Mouse (Mus musculus) hindbrain, embryonic 10.5 days (tissue): ENCODE results near the gene Dlg2. TPM values are rescaled to one million over a fixed set of nuclear protein-coding genes. Genes with fewer than 3 reads are reported as not detected.
"Not testable (repeated sequence)": the region's sequence is repeated elsewhere in the genome, so short reads cannot be mapped to it uniquely, and the experiment has no call there.

Experiments used
- DNase-seq: peaks from one replicate; pipeline ENCODE4 v3.0.0-alpha.2; 2017; ENCODE audit warnings: low spot score
- H3K27ac ChIP-seq: fragments of 300-500 bp; sonication (generic); 2 replicates; pipeline ENCODE4 v1.5.1; 2016; ENCODE audit warnings: mild to moderate bottlenecking, moderate library complexity
- H3K27me3 ChIP-seq: fragments of 300-500 bp; sonication (generic); 2 replicates; pipeline ENCODE4 v1.6.1; 2016; ENCODE audit warnings: mild to moderate bottlenecking; ENCODE audit not compliant: poor library complexity, insufficient read depth, severe bottlenecking
- H3K36me3 ChIP-seq: fragments of 300-500 bp; sonication (generic); 2 replicates; pipeline ENCODE4 v1.6.1; 2016; ENCODE audit warnings: mild to moderate bottlenecking, moderate library complexity
- H3K4me1 ChIP-seq: fragments of 300-500 bp; sonication (generic); replicated peaks from 2 replicates; pipeline ENCODE4 v1.6.1; 2016; ENCODE audit warnings: mild to moderate bottlenecking
- H3K4me3 ChIP-seq: fragments of 300-500 bp; sonication (generic); 2 replicates; pipeline ENCODE4 v1.5.1; 2016; ENCODE audit warnings: mild to moderate bottlenecking, moderate library complexity
- H3K9me3 ChIP-seq: fragments of 300-500 bp; sonication (generic); 2 replicates; pipeline ENCODE4 v1.6.1; 2016; ENCODE audit warnings: mild to moderate bottlenecking, moderate library complexity
- WGBS: fragments of 180-500 bp; shearing (Covaris S2); methylation state at CpG from one replicate; pipeline ENCODE4 v1.1.7; 2016; 5-methylcytosine and 5-hydroxymethylcytosine counted together
- polyA plus RNA-seq: library from polyadenylated mRNA; unstranded; fragments of >200 nt; fragmentation: Nextera tagmentation; extraction: Ambion mirVana; gene quantifications from 2 replicates; pipeline ENCODE4 v1.2.1, GENCODE M21; 2016

Dlg2 gene
- polyA plus RNA-seq, 1 experiment from 2014 or later = 2.2 TPM

DNA sequence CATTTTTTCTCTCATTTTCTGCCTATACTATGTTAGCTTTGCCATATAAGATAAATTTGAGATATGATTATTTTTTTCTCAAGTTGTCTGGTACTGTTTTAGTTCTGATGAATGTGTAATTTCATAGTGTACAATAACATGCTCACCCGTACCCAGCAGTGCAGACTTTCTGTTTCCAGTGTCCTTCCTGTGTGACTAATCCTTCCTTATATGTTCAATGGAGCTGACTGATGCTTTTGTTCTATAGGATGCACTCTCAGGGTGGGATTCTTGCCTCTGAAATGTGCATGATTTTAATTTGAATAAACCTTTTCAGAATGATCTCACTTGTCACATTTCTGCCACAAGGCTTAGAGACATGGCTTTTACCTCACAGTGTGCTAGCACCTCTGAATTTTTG is 259.9 kb downstream of the Dlg2 start:
- H3K4me1 ChIP-seq = peaks cover 6% of the 10 kb centered on the region; the same call in 1 of the 2 replicates
- no peak overlapping the region for H3K4me3 ChIP-seq
- H3K36me3 ChIP-seq = no peaks in the 10 kb centered on the region
- no peak overlapping the region for H3K27ac ChIP-seq
- DNase-seq = no peak
- WGBS = 14% methylated on average over 1 of the region's 1 CpGs
- H3K27me3 ChIP-seq = no peaks in the 10 kb centered on the region
- no peaks in the 10 kb centered on the region for H3K9me3 ChIP-seq

DNA sequence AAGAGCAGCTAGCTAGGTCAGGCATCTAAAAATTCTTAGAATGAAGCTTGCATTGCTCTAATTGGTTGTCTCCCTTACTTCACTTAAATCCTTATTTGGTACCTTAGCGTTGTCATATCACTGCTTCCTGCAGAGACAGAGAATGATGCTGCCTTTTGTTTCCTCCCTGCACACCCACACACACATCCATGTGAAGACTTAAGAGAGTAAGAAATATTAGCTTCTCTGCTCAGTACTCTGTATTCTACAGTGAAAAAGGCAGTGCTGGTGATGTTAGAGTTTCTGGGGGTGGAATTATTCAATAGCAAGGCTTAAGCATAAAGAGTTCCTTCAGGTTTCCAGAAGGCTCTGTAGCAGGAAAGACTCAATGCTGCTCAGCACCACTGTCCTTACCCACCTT is 272.2 kb downstream of the Dlg2 start:
- Histone ChIP-seq H3K27me3 (no peaks in the 10 kb centered on the region), H3K4me1 (no peaks in the 10 kb centered on the region), H3K27ac (no peak overlapping the region), H3K4me3 (no peak overlapping the region), H3K36me3 (no peaks in the 10 kb centered on the region), H3K9me3 (no peaks in the 10 kb centered on the region)
- DNase-seq = no peak
- 80% methylated on average over 1 of the region's 1 CpGs for WGBS

- Histone ChIP-seq H3K27ac (no peak overlapping the region), H3K27me3 (no peaks in the 10 kb centered on the region), H3K4me3 (no peak overlapping the region), H3K36me3 (no peaks in the 10 kb centered on the region), H3K9me3 (no peaks in the 10 kb centered on the region), H3K4me1 (no peaks in the 10 kb centered on the region)
- no peak for DNase-seq
- 79% methylated on average over 1 of the region's 1 CpGs for WGBS
These were observed 311.5 kb downstream of the Dlg2 start for GRCm38 (mm10) chr7:90787945-90788344.

GRCm38 (mm10) chr7:90791522-90791921 is 315.1 kb downstream of the Dlg2 start:
- DNase-seq = no peak
- 60% methylated on average over 1 of the region's 1 CpGs for WGBS
- Histone ChIP-seq H3K4me3 (no peak overlapping the region), H3K27ac (no peak overlapping the region), H3K4me1 (no peaks in the 10 kb centered on the region), H3K9me3 (no peaks in the 10 kb centered on the region), H3K27me3 (no peaks in the 10 kb centered on the region), H3K36me3 (no peaks in the 10 kb centered on the region)

DNA sequence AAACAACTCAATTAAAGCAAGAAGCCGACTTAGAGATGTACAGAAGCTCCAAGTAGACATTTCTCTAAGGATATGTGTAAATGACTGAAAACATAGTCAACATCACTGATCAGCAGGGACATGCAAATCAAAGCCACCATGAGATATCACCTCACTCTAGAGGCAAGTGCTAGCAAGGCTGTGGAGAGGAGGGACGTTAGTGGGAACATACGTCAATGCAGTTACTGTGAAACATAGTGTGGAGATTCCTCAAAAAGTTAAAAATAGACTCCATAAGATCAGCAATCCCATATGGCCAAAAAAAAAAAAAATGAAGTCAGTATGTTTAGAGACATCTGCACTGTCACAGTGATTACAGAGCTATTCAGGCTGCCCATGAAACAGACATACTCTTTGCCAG is 349.2 kb downstream of the Dlg2 start:
- Histone ChIP-seq H3K4me3 (no peak overlapping the region), H3K36me3 (no peaks in the 10 kb centered on the region), H3K27me3 (no peaks in the 10 kb centered on the region), H3K4me1 (no peaks in the 10 kb centered on the region), H3K9me3 (no peaks in the 10 kb centered on the region), H3K27ac (no peak overlapping the region)
- DNase-seq = no peak
- WGBS = 93% methylated on average over 3 of the region's 3 CpGs

- H3K27ac ChIP-seq = no peak overlapping the region
- peaks cover 7% of the 10 kb centered on the region; the same call in 1 of the 2 replicates for H3K4me1 ChIP-seq
- DNase-seq = no peak
- H3K27me3 ChIP-seq = no peaks in the 10 kb centered on the region
- no peaks in the 10 kb centered on the region for H3K36me3 ChIP-seq
- 81% methylated on average over 4 of the region's 4 CpGs for WGBS
- no peak overlapping the region for H3K4me3 ChIP-seq
- H3K9me3 ChIP-seq = no peaks in the 10 kb centered on the region
These were observed 364.8 kb downstream of the Dlg2 start for GRCm38 (mm10) chr7:90841276-90841675.

DNA sequence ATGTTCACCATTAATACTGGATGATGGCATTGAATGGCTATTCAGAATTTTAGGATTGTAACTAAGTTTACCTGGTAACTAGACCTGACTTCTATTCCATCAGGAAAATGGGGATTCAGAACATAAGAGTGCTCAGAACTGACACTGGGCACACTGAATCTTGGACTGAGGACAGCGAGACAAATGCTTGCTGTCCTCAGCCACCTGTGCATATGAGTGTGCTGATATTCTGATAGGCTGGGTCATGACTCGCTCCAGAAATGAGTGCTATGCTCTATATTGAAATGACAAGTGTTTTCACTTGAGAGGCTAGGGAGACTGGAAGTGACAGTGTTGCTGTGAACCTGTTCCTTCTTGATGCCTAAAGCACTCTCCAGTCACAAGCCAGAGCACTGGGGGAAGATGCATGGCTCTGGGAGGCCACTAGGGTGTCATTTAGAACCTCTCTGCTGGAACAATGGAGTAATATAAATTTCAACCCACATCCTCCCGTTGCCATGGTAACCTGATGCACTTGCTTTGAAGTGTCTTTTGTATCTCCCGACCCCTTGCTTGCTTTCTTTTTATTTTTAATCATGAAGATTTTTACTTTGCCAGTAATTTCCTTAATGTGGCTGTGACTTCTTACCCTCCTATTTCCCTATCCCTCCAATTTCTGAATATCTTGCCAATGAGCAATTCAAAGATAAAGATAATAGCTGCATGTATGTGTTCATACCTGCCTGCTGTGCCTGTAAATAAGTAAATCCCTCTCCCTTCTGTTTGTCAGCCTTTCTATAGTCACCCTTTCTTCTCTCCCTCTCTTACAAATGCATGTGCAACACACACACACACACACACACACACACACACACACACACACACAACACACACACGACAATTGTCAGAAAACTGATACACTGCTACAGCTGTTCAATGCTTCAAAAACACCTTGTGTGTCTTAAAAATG is 367.1 kb downstream of the Dlg2 start:
- Histone ChIP-seq H3K36me3 (no peaks in the 10 kb centered on the region), H3K4me1 (peaks cover 7% of the 10 kb centered on the region; the same call in 1 of the 2 replicates), H3K4me3 (no peak overlapping the region), H3K27ac (no peak overlapping the region), H3K27me3 (no peaks in the 10 kb centered on the region), H3K9me3 (no peaks in the 10 kb centered on the region)
- WGBS = 63% methylated on average over 5 of the region's 5 CpGs
- DNase-seq = no peak

- not testable (repeated sequence) for H3K36me3 ChIP-seq, H3K4me3 ChIP-seq, DNase-seq, H3K27me3 ChIP-seq, H3K9me3 ChIP-seq, H3K4me1 ChIP-seq, H3K27ac ChIP-seq
- whole genome bisulfite sequencing = 53% methylated on average over 4 of the region's 4 CpGs
These were observed 400.3 kb downstream of the Dlg2 start for GRCm38 (mm10) chr7:90876796-90877195.

DNA sequence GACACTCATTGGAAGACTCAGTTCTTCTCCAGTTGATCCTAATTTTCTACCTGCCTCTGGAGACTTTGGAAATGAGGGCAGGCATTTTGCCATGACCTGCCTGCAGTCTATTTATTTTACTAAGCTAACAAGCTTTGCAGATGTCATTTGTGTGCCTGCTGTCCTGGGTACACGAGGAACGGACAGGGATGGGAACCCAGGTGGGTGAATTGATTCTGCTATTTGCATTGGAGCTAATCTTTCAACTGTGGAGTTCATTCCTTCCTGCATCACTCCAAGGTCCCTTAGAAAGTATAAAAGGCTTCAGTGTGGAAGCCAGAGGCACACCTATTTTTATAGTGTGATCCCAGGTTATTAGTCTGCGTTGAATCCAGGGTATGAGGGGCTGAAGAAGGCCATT is 406.3 kb downstream of the Dlg2 start:
- DNase-seq = no peak
- 69% methylated on average over 3 of the region's 3 CpGs for WGBS
- Histone ChIP-seq H3K4me1 (peaks cover 12% of the 10 kb centered on the region), H3K27me3 (peaks cover 17% of the 10 kb centered on the region), H3K27ac (no peak overlapping the region), H3K36me3 (no peaks in the 10 kb centered on the region), H3K9me3 (no peaks in the 10 kb centered on the region), H3K4me3 (no peak overlapping the region)

DNA sequence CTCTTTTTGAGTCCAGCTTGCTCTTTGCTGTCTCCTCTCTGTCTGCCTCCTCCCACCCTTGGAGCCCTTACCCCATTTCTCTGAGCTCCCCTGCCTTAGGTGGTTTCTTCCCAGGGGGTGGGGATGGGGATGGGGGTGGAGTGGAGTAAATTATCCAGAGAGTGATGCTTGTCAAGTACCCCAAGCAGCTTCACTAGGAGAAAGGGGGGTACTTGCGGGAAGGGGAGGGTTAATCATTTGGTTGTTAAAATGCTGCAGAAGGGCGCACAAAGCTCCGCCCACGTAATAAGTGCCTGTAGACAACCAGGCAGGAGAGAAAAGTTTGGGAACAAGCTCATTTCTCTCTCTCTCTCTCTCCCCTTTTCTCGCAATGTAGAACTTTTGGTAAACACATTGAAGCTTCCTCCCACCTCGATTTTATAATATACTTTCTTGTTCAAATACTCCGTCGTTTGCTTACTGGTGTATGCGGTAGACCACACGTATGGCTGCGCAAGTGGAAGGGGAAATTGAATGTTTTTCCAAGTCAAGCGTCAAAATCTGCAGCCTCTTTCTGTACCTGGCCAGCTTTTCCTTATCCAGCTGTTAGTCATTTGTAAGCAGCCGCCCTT is 410.0 kb downstream of the Dlg2 start:
- Histone ChIP-seq H3K36me3 (no peaks in the 10 kb centered on the region), H3K4me1 (peaks cover 12% of the 10 kb centered on the region), H3K27me3 (peaks cover 17% of the 10 kb centered on the region), H3K9me3 (no peaks in the 10 kb centered on the region), H3K4me3 (peak overlapping the region; percentile 57), H3K27ac (no peak overlapping the region)
- WGBS = 2% methylated on average over 13 of the region's 13 CpGs
- peak; percentile 2 for DNase-seq

GRCm38 (mm10) chr7:90887007-90887720 is 410.7 kb downstream of the Dlg2 start:
- Histone ChIP-seq H3K27ac (peak overlapping the region; percentile 68), H3K4me1 (peaks cover 12% of the 10 kb centered on the region), H3K36me3 (no peaks in the 10 kb centered on the region), H3K27me3 (peaks cover 17% of the 10 kb centered on the region), H3K9me3 (no peaks in the 10 kb centered on the region), H3K4me3 (peak overlapping the region; percentile 57)
- WGBS = 1% methylated on average over 21 of the region's 21 CpGs
- DNase-seq = peak; percentile 57

- no peak overlapping the region for H3K4me3 ChIP-seq
- no peaks in the 10 kb centered on the region for H3K4me1 ChIP-seq
- no peaks in the 10 kb centered on the region for H3K36me3 ChIP-seq
- WGBS = 83% methylated on average over 4 of the region's 4 CpGs
- H3K9me3 ChIP-seq = no peaks in the 10 kb centered on the region
- no peaks in the 10 kb centered on the region for H3K27me3 ChIP-seq
- DNase-seq = no peak
- no peak overlapping the region for H3K27ac ChIP-seq
These were observed 451.0 kb downstream of the Dlg2 start for GRCm38 (mm10) chr7:90927441-90927840.

- Histone ChIP-seq H3K27me3 (no peaks in the 10 kb centered on the region), H3K27ac (no peak overlapping the region), H3K4me3 (no peak overlapping the region), H3K9me3 (no peaks in the 10 kb centered on the region), H3K4me1 (no peaks in the 10 kb centered on the region), H3K36me3 (no peaks in the 10 kb centered on the region)
- 82% methylated on average over 5 of the region's 5 CpGs for WGBS
- no peak for DNase-seq
These were observed 464.3 kb downstream of the Dlg2 start for GRCm38 (mm10) chr7:90940726-90941125.
